Mouse (Mus musculus): ENCODE measurements around the gene Col9a1. TPM values are rescaled to one million over a fixed set of nuclear protein-coding genes. Genes with fewer than 3 reads are reported as not detected.

Col9a1 gene
- total RNA-seq, 2 experiments from 2014 or later: not detected

DNA sequence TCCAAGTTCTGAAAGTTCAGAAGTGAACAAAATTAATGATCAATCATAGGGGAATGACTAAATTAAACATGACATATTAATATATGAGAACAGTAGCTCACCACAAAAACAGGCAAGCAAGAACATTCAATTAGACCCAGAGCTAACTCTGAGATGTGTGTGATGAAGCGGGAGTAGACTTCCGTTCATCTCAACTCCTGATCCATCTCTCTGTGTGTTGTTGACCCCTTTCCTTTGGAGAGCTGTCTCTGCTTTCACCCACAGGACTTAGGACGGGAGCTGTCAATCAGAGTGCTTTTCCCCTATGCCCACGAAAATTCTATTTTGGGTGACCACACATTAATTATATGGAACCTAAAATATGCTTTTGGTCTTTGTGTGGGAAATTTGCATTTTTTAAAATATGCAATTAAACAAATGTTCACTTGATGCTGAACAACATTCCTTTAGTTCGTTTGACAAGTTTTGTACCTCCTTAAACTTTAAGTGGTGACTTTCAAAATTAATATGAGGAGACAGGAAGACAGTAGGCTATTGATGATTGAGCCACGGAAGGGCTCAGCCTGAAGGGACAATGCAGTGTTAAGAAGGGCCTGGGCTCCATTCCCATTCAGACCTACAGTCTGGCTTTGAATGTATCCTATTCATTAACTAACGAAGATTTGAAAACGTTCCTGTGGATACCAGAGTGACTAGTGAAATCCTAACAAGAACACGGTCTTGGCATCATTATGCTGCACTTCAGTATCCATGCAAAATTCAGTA lies 34.4 kb downstream of the Col9a1 start:
- ATAC-seq (replicated peaks; ENCODE audit: poor library complexity, severe bottlenecking): no peak

DNA sequence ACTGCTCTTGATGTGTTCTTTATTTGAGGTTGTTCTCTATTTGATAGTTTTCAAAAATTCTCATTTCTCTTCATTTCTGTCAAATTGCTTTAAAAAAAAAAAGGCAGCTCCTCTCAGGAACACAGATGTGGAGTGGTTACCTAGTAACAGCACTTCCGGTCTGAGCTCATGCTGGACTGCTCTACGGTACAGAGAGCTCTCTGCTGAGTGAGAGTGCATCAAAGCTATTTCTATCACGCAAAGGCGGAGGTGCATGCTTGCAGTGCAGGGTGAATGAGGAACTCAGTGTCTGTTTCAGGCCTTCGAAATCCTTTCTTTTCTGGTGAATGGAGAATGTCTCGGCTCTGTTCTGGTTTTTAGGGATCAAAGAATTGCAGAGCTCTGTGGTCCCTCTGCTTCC lies 41.6 kb downstream of the Col9a1 start:
- ATAC-seq (replicated peaks; ENCODE audit: poor library complexity, severe bottlenecking): no peak

DNA sequence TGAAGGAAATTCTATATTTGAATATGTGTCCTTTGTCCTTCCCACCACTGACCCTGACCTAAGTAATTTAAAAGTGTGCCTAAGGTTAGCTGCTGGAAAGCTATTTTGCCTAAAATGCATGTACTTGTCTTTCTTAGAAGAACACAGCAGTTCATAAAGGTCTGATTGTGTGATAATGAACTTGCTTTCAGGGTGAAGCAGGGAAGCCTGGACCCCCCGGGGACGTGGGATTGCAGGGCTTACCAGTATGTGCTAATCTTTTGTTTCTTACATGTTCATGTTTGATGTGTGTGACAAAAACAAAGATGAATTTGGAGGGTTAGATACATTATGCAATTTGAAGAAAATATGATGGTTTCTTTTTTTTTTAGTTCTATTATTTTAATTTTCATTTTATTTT lies 44.8 kb downstream of the Col9a1 start:
- no peak for ATAC-seq (replicated peaks; ENCODE audit: poor library complexity, severe bottlenecking)

DNA sequence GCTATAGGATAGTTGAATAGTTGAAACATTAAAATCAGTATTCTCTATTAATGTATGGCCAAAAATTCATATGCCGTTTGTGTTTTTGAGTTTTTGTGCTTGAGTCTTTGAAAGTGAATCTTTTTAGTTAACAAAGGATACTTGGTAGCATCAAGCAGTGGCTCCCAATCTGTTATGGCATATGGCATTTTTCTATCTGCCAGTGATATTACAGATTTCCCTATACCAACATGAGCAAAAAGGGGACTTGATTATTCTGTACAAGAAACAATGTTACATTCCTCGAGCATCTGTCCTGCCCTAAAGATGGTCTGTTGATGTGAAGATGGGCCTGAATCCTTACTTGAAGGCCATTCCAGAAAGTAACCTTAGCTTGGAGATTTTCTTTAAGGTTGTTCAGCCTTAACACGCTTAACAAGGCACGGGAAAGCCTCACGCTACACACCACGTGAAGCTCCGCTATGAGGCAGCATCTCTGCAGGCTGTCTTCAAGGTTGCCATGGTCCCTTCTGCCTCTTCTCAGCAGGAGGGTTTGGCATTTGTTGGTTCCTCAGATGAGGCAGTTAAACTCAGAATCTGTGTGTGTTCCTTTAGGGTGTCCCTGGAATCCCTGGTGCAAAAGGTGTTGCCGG lies 45.7 kb downstream of the Col9a1 start:
- ATAC-seq (replicated peaks; ENCODE audit: poor library complexity, severe bottlenecking): no peak

DNA sequence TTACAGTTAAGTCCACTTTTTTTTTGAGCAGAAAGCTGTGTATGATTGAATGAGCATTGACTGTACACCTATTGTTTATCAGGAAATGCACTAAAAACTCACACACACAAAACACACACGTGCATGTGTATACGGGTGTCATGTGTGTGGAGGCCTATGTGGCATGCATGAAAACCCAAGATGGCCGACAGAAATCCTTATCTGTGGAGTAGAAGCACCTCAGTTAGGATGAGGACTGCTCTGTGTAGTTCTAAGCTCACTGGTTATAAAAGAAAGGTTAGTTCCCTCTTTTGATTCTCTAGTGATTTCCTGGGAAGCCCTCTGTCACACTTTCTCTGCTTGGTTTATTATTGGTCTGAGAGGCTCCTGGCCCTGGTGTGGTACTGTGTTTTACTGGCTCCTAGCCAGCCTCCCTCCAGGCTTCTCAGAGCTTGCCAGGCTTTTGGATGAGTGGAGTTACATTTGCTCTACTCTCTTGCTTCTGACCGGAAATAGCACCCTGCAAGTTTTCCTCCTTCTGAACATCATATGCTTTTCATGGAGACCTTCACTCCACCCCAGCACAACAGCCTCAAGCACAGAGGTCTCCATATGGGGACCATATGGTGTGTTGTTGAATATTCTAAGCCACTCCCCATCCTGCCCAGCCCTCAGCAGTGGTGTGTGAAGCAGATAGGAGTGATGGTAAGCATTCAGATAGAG lies 48.6 kb downstream of the Col9a1 start:
- no peak for ATAC-seq (replicated peaks; ENCODE audit: poor library complexity, severe bottlenecking)

DNA sequence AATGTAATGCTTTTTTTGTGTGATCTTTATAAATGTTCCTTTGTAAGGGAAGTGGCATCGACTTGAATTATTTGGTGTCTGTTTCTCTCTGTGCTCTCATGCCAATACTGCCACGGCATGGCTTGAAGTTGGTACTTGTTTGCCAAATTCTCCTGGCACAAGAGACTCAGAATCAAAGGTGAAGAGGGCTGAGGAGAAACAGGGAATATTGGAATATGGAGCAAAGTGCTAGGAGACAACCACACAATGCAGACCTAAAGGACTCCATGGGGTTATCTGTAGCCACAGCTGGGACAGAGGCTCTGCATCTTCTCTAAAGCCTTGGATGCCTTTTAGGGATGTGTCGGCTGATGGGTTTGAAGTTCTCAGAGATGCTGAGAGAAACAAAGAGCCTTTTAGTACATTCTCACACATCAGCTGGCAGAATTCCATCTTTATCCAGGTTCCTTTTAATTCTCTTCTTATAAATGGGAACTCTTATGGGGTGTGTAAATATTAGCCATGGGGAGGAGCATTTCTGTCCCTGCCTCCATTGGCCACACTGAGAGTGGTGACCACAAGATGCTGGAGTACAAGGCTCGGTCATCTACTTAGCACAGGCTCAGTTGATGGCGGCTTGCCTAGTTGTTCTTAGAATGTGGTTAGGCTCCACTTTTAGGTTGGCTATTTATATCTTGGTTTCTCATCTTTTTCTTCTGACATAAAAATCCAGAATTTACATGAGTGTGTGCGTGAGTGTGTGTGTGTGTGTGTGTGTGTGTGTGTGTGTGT lies 49.7 kb downstream of the Col9a1 start:
- no peak for ATAC-seq (replicated peaks; ENCODE audit: poor library complexity, severe bottlenecking)

DNA sequence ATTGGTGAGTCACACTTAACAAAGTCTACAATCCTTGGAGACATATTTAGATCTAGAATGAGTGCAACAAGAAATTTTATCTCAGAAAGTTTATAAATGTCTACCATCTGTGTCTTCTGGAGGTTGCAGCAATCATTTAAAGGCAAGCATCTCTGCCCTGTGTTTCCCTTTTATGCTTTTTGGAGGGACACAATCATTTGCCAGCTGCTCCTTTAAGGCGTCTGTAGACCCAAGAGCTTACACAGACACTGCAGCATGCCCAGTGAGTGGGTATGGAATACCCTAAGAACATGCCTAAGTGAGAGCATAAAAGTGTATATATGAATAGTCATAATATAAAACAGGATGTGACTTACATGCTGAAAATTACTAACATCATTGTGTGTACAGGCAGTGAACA lies 52.1 kb downstream of the Col9a1 start:
- no peak for ATAC-seq (replicated peaks; ENCODE audit: poor library complexity, severe bottlenecking)

DNA sequence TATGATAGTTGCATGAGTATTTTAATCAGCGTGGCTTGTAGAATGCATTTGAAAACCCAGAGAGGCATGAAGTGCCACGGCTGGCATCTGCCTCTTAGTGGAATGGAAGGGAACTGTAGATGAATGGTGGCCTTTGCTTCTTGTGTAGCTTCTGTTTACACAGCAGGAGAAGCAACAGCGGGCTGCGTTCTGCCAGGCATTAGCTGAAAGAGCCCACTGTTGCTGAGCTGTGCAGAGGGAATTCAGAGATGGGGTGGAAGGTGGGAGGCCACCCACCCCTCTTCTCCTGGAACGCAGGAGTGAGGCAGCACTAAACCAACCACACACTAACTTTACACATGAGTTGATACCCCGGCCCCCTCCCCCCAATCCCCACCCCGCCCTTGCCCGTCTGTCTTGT lies 53.0 kb downstream of the Col9a1 start:
- no peak for ATAC-seq (replicated peaks; ENCODE audit: poor library complexity, severe bottlenecking)

DNA sequence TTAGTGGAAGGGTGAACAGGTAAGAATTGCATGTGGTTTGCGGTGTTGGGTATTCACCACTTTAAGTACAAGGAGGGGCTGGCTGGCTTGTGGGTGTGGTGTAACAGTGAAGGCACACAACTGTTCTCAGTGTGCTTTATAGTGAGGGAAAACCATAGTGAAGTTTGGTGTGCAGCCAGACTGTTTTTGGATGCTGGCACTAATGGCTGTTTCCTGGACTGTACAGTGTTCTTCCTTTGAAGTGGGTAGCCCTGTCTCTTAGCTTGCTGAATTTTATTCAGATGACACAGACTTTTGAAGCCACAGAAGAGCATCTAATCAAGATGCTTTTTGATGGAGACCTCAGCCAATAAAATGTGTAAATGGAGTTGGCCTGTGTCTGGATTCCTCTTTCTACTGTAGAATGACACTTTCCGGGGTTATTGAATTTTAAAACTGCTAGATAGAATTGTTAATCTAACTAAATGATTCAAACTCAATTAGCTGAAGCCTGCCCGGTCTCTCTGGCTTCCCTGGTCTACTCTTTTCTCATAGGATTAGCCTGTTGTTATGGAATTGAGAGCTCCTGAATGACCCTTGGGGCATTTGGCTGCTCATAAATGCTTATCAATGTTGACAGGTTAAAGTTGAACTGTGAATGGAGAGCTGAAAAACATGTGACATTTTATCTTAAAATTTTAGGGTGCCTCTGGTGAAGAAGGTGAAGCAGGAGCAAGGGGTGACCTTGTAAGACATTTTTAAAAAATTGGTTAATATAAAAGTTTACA lies 54.3 kb downstream of the Col9a1 start:
- no peak for ATAC-seq (replicated peaks; ENCODE audit: poor library complexity, severe bottlenecking)

DNA sequence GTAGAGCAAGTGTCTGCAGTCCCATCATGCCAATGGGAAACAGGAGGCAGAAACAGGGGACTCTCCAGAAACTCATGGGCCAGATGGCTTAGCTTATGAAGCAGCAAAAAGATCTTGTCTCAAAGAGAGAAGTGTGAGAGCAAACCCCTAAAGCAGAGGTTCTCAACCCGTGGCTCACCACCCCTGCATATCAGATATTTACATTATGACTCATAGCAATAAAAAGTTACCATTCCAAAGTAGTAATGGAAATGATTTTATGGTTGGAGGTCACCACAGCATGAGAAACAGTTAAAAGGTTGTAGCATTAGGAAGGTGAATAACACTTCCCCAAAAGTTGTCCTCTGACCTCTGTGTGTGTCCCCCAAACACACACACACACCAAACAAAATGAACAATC lies 58.9 kb downstream of the Col9a1 start:
- ATAC-seq (replicated peaks; ENCODE audit: poor library complexity, severe bottlenecking): no peak

DNA sequence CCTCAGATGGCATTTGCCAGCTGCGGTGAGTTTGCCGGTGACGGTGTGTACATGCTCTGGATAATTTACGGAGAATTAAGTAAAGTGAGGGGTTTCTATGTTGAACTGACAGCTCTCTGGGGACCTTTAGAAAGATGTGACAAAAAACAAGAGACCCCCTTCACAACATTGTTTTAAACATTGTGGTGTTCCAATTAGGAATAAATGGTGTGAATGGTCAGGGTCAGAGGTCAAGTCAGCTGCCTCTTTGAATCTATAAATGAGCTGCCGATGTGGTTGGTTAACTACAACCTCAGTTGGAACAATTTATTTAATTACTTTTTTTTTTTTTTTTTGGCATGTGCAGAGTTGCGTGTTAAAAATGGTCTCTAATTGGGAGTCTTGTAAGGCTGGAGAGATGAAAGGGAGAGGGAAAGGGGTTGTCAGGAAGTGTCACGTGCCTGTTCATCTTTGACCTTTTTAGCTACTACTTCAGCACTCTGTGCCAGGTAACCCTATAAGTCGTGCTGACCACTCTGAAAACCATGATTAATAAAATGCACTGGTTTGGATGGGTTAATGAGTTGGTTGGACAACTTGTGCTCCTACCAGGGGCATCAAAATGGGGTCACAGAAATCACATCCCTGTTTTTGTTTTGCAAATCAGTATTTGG lies 62.8 kb downstream of the Col9a1 start:
- ATAC-seq (replicated peaks; ENCODE audit: poor library complexity, severe bottlenecking): no peak

DNA sequence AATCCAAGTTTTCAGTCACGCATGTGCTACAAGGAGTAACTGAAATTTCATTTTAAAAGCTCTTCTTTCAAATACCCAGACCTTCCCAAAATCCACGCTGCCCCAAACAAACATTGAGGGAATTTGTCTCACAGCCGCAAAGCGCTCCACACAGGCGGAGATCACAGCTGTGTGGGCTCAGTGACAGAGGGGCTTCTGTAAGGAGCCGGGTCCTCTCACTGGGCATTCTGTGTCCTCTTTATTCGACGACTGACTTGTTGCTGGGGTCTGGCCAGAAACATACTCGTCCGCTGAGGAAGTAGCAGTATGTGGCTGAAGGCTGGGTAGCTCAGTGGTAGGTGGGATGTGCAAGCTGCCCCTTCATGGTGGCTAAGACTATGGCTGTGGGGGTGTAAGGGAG lies 67.5 kb downstream of the Col9a1 start:
- no peak for ATAC-seq (replicated peaks; ENCODE audit: poor library complexity, severe bottlenecking)

DNA sequence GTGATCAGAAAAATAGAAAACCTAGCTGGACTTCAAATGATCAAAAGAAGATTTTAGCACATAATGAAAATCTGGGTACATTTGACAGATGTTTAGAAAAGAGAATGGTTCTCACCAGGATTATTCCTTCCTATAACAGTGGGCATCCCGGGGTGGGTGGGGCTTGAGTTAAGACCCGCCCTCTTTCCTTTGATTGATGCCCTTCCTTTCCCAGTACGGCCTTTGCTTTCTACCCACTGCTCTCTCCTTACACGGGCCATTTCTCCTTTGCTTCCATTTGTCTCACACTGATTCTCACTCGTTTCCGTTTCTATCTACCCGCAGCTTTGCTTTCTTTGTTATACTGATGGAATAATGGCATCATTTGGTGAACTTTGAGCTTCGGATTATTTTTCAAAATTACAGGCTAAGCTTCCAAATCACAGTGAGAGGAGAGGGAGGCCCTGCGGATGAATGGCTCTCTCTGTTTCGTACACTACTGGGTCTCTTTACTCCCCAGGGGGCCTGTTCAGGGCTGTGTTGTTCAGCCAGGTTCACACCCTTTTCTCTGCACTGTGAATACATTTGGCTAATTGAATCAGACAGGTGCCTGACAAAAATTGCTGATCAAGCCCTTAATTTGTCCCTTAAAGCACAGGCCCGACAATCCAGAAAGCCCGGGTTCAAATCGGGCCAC lies 68.4 kb downstream of the Col9a1 start:
- no peak for ATAC-seq (replicated peaks; ENCODE audit: poor library complexity, severe bottlenecking)

DNA sequence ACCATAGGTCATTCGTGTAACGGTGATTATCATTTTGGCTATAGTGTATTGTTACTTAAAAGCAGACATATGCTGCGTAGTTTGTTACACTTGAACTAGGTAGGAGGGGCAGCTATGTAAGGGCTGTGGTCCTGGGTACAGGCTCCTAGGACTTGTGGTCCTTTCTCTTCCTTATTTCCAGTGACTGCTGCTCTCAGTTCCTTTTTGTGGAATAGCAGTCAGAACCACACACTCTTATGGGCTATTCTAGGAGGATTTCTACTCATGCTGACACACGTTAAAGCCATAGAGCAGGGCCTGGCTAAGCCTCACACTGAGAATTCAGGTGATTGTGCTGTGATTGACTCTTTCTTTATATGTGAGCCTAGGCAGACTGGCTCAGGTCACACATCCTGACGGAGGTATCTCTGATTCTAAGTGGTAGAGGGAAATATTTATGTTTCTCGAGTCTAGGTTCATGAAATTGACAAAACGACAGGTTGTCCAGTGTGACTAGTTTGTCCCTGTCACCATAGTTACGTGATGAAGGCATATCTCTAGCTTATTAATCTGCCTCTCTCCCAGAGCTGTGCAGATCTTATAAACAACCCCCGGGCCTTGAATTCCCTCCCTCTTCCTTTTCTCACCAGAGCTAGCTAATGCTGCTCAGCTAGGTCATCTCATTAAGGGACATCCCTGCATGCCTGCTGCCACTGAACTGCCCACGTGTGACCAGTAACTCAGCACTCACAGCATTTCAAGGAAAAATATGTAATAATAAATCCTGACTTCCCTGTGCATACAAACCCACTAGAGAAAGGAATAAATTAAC lies 71.1 kb downstream of the Col9a1 start:
- peak; percentile 82 for ATAC-seq (replicated peaks; ENCODE audit: poor library complexity, severe bottlenecking)

DNA sequence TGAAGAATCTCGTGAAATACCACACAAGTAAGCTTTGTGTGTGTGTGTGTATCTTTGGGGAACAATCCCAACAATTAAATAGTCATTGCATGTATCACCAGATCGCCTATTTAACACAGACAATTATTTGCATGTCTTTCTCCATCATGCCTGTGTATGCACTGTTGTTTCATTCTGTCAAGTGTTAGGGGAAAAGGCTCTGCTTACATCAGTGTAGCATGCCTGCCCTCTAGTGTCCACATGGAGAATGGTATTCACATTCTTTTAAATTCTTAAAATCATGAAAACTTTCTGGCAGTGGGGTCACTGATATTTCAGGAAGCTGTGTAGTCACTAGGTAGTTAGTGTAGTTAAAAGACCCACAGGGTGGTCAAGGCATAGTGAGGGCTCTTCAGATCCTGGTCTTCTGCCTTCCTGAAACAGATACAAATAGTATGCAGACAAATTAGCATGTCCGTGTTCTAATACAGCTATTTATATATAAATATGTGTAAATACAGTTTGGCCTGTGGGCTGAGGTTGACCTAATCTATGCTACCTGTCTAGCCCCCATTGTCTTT lies 71.8 kb downstream of the Col9a1 start:
- peak; percentile 72 for ATAC-seq (replicated peaks; ENCODE audit: poor library complexity, severe bottlenecking)

DNA sequence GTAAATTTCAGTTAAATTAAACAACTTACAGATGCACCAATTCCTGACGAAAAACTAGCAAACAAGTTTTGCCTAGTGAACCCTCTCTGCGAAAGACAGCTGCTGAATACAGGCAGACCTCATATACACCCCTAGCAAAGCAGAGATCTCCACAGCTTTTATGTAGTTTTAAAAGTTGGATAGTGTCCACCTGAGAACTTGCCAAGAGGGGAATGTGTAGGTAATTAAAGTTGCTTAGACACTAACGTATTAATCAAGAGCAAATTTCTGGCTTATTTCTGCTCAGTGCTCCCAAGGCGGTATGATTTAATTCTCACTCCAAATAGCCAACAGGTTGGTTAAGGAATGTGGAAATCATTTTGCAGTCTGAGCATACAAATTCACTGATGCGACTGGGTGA lies 80.6 kb downstream of the Col9a1 start:
- ATAC-seq (replicated peaks; ENCODE audit: poor library complexity, severe bottlenecking): no peak

DNA sequence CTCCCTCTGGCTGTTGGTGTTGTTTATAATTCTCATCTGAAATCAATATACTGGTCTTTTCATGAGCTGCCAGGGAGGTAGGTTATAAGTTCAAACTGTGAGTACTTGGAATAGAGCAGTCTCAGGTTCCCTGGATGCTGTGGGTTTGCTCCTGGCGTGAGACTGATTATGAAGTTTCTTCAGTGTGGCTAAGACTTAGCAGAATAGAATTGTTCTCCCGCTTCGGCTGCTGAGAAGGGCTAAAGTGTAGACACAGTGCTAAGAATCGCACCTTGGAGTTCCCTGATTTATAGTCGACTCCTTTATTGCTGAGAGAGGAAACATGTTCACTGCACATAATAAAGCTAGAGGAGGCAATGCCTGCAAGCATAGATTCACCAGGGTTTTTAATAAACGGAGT lies 82.0 kb downstream of the Col9a1 start:
- ATAC-seq (replicated peaks; ENCODE audit: poor library complexity, severe bottlenecking): no peak

DNA sequence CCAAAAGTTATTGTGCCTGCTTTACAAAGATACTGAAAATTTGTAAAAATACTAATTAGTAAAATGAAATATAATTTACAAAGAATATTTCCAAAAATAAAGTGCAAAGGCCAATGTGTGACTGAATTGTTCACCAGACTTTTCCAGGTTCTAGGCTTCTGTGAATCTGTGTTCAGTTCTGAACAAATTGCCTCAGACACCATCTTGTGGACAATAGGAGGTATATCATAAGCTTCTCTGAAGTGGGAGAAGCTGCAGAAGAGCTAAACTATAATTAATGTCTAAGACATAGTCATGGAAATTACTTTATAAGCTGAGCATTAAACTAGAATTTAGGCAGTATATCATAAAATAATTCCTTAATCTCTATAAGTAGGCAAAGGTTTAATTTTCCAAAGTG lies 83.8 kb downstream of the Col9a1 start:
- ATAC-seq (replicated peaks; ENCODE audit: poor library complexity, severe bottlenecking): no peak

Measured in granulocyte monocyte progenitor cell, adult 5-6 weeks (primary cell).